Mouse (Mus musculus): ENCODE data around the gene Wwox. TPM values are rescaled to one million over a fixed set of nuclear protein-coding genes. Genes with fewer than 3 reads are reported as not detected.
A peak's percentile ranks its signal among the peaks of the same experiment; 100 is the strongest.

Gene Wwox
- total and polyA plus RNA-seq, 3 experiments, result 7.6 to 61.8 (median 12.2) TPM

GRCm38 (mm10) chr8:114968842-114969241 is 529.4 kb downstream of the Wwox start:
- DNase-seq (ENCODE audit: low read depth, low spot score), result no peak
- Histone ChIP-seq H3K4me3 (ENCODE audit: control insufficient read depth in 1 of 2, insufficient read depth in 1 of 2, low read depth in 2 of 2, low read length in 2 of 2) (no peak overlapping the region), H3K9ac (ENCODE audit: control insufficient read depth, low read depth, low read length, poor library complexity, severe bottlenecking) (no peak overlapping the region), H3K27me3 (ENCODE audit: control insufficient read depth in 1 of 2, insufficient read depth in 2 of 2, low read length in 2 of 2) (no peaks in the 10 kb centered on the region), H3K79me2 (ENCODE audit: control insufficient read depth, insufficient read depth, low read length, poor library complexity) (no peaks in the 10 kb centered on the region), H3K4me1 (ENCODE audit: control insufficient read depth in 1 of 2, insufficient read depth in 2 of 2, low read length in 2 of 2) (no peaks in the 10 kb centered on the region), H3K36me3 (ENCODE audit: control insufficient read depth in 1 of 2, insufficient read depth in 2 of 2, low read length in 2 of 2) (no peaks in the 10 kb centered on the region), H3K27ac (ENCODE audit: control insufficient read depth, low read depth, low read length) (no peak overlapping the region), H3K9me3 (replicated peaks; ENCODE audit: insufficient read depth, low read length) (no peaks in the 10 kb centered on the region)
- TF ChIP-seq CTCF (IDR thresholded peaks at IDR 0.05 in 2 of 3, conservative IDR thresholded peaks at IDR 0.05 in 1 of 3; ENCODE audit: control insufficient read depth in 1 of 3, insufficient read depth in 1 of 3, low read depth in 2 of 3, low read length in 3 of 3, poor library complexity in 1 of 3, severe bottlenecking in 1 of 3), result peak in 1 of 3 experiments; percentile 23; a peak in 2 of 6 replicates
- no peak for TF ChIP-seq GATA1 (IDR thresholded peaks at IDR 0.05; ENCODE audit: low read depth, low read length)

- no peak for DNase-seq (ENCODE audit: low read depth, low spot score)
These were observed 531.9 kb downstream of the Wwox start for GRCm38 (mm10) chr8:114971378-114971777.

GRCm38 (mm10) chr8:114973002-114973461 is 533.6 kb downstream of the Wwox start:
- Histone ChIP-seq H3K9ac (ENCODE audit: control insufficient read depth, low read depth, low read length, poor library complexity, severe bottlenecking) (no peak overlapping the region), H3K4me1 (ENCODE audit: control insufficient read depth in 1 of 2, insufficient read depth in 2 of 2, low read length in 2 of 2) (no peaks in the 10 kb centered on the region), H3K27ac (ENCODE audit: control insufficient read depth, low read depth, low read length) (no peak overlapping the region), H3K4me3 (ENCODE audit: control insufficient read depth in 1 of 2, insufficient read depth in 1 of 2, low read depth in 2 of 2, low read length in 2 of 2) (no peak overlapping the region), H3K79me2 (ENCODE audit: control insufficient read depth, insufficient read depth, low read length, poor library complexity) (no peaks in the 10 kb centered on the region), H3K9me3 (replicated peaks; ENCODE audit: insufficient read depth, low read length) (no peaks in the 10 kb centered on the region), H3K36me3 (ENCODE audit: control insufficient read depth in 1 of 2, insufficient read depth in 2 of 2, low read length in 2 of 2) (no peaks in the 10 kb centered on the region), H3K27me3 (ENCODE audit: control insufficient read depth in 1 of 2, insufficient read depth in 2 of 2, low read length in 2 of 2) (no peaks in the 10 kb centered on the region)
- no peak for TF ChIP-seq ZMIZ1 (IDR thresholded peaks at IDR 0.05; ENCODE audit: low read depth, low read length)
- TF ChIP-seq GATA1 (IDR thresholded peaks at IDR 0.05; ENCODE audit: low read depth, low read length), result no peak
- TF ChIP-seq ZC3H11A (IDR thresholded peaks at IDR 0.05; ENCODE audit: low read depth, low read length), result no peak
- no peak for TF ChIP-seq JUND (IDR thresholded peaks at IDR 0.05; ENCODE audit: low read depth, low read length)
- TF ChIP-seq HCFC1 (IDR thresholded peaks at IDR 0.05; ENCODE audit: low read depth, low read length), result no peak
- TF ChIP-seq E2F4 (IDR thresholded peaks at IDR 0.05; ENCODE audit: borderline replicate concordance, low read depth, low read length), result no peak
- no peak for TF ChIP-seq ETS1 (IDR thresholded peaks at IDR 0.05; ENCODE audit: low read depth, low read length)
- TF ChIP-seq RAD21 (IDR thresholded peaks at IDR 0.05; ENCODE audit: low read depth, low read length), result no peak
- no peak for TF ChIP-seq CHD1 (IDR thresholded peaks at IDR 0.05; ENCODE audit: low read depth, low read length)
- no peak for TF ChIP-seq MXI1 (IDR thresholded peaks at IDR 0.05; ENCODE audit: low read depth, low read length)
- no peak for TF ChIP-seq POLR2AphosphoS5 (IDR thresholded peaks at IDR 0.05; ENCODE audit: borderline replicate concordance, low read depth, low read length)
- no peak for TF ChIP-seq MYC (IDR thresholded peaks at IDR 0.05; ENCODE audit: low read depth, low read length)
- TF ChIP-seq CTCF (IDR thresholded peaks at IDR 0.05 in 2 of 3, conservative IDR thresholded peaks at IDR 0.05 in 1 of 3; ENCODE audit: control insufficient read depth in 1 of 3, insufficient read depth in 1 of 3, low read depth in 2 of 3, low read length in 3 of 3, poor library complexity in 1 of 3, severe bottlenecking in 1 of 3), result no peak
- no peak for TF ChIP-seq EP300 (IDR thresholded peaks at IDR 0.05; ENCODE audit: low read depth in 1 of 2, low read length in 2 of 2)
- no peak for TF ChIP-seq ZKSCAN1 (IDR thresholded peaks at IDR 0.05; ENCODE audit: low read depth, low read length)
- TF ChIP-seq TBP (IDR thresholded peaks at IDR 0.05; ENCODE audit: low read depth, low read length), result no peak
- TF ChIP-seq POLR2A (IDR thresholded peaks at IDR 0.05; ENCODE audit: control insufficient read depth in 1 of 2, insufficient read depth in 1 of 2, low read depth in 1 of 2, low read length in 2 of 2, poor library complexity in 1 of 2), result no peak
- no peak for DNase-seq (ENCODE audit: low read depth, low spot score)

More at GRCm38 (mm10) chr8:114971378-114971777, 531.9 kb downstream of the Wwox start:
- no peak overlapping the region for H3K4me3 ChIP-seq (ENCODE audit: control insufficient read depth in 1 of 2, insufficient read depth in 1 of 2, low read depth in 2 of 2, low read length in 2 of 2)
- H3K9ac ChIP-seq (ENCODE audit: control insufficient read depth, low read depth, low read length, poor library complexity, severe bottlenecking), result no peak overlapping the region
- no peaks in the 10 kb centered on the region for H3K36me3 ChIP-seq (ENCODE audit: control insufficient read depth in 1 of 2, insufficient read depth in 2 of 2, low read length in 2 of 2)
- H3K4me1 ChIP-seq (ENCODE audit: control insufficient read depth in 1 of 2, insufficient read depth in 2 of 2, low read length in 2 of 2), result no peaks in the 10 kb centered on the region
- TF ChIP-seq NELFE (IDR thresholded peaks at IDR 0.05; ENCODE audit: low read depth, low read length) (no peak), E2F4 (IDR thresholded peaks at IDR 0.05; ENCODE audit: borderline replicate concordance, low read depth, low read length) (no peak), MYB (IDR thresholded peaks at IDR 0.05; ENCODE audit: low read depth, low read length) (no peak), BHLHE40 (IDR thresholded peaks at IDR 0.05; ENCODE audit: borderline replicate concordance, low read depth, low read length) (no peak), USF1 (IDR thresholded peaks at IDR 0.05; ENCODE audit: low read depth, low read length) (no peak), MAFK (IDR thresholded peaks at IDR 0.05; ENCODE audit: borderline replicate concordance, low read depth, low read length) (no peak), ZC3H11A (IDR thresholded peaks at IDR 0.05; ENCODE audit: low read depth, low read length) (no peak), GATA1 (IDR thresholded peaks at IDR 0.05; ENCODE audit: low read depth, low read length) (no peak), CTCF (IDR thresholded peaks at IDR 0.05 in 2 of 3, conservative IDR thresholded peaks at IDR 0.05 in 1 of 3; ENCODE audit: control insufficient read depth in 1 of 3, insufficient read depth in 1 of 3, low read depth in 2 of 3, low read length in 3 of 3, poor library complexity in 1 of 3, severe bottlenecking in 1 of 3) (no peak), ZNF384 (IDR thresholded peaks at IDR 0.05; ENCODE audit: low read depth, low read length) (no peak), ETS1 (IDR thresholded peaks at IDR 0.05; ENCODE audit: low read depth, low read length) (no peak), MAZ (IDR thresholded peaks at IDR 0.05; ENCODE audit: low read depth, low read length) (no peak), TCF12 (IDR thresholded peaks at IDR 0.05; ENCODE audit: low read depth, low read length) (no peak), JUND (IDR thresholded peaks at IDR 0.05; ENCODE audit: low read depth, low read length) (no peak), POLR2A (IDR thresholded peaks at IDR 0.05; ENCODE audit: control insufficient read depth in 1 of 2, insufficient read depth in 1 of 2, low read depth in 1 of 2, low read length in 2 of 2, poor library complexity in 1 of 2) (no peak), CHD2 (IDR thresholded peaks at IDR 0.05; ENCODE audit: low read length) (no peak)
- H3K9me3 ChIP-seq (replicated peaks; ENCODE audit: insufficient read depth, low read length), result no peaks in the 10 kb centered on the region
- H3K27me3 ChIP-seq (ENCODE audit: control insufficient read depth in 1 of 2, insufficient read depth in 2 of 2, low read length in 2 of 2), result no peaks in the 10 kb centered on the region
- no peaks in the 10 kb centered on the region for H3K79me2 ChIP-seq (ENCODE audit: control insufficient read depth, insufficient read depth, low read length, poor library complexity)
- no peak overlapping the region for H3K27ac ChIP-seq (ENCODE audit: control insufficient read depth, low read depth, low read length)
